Mouse (Mus musculus) spleen, adult 2 months (tissue): ENCODE results near the gene Dvl2. TPM values are rescaled to one million over a fixed set of nuclear protein-coding genes. Genes with fewer than 3 reads are reported as not detected.

ENCODE experiments used
- DNase-seq, 2 experiments: peaks; one replicate each; pipeline versions ENCODE4 v3.0.0 to v3.0.0-alpha.2; 2012 to 2021; ENCODE audit warnings: low spot score in 2 of 2, low read depth in 1 of 2
- H3K27ac ChIP-seq: fragments of 200-500 bp; 2 replicates; pipeline ENCODE4 v1.5.1; 2012; ENCODE audit warnings: low read length, inconsistent platforms; ENCODE audit not compliant: insufficient read depth
- H3K27me3 ChIP-seq: fragments of 200-500 bp; 2 replicates; pipeline ENCODE4 v1.6.1; 2012; ENCODE audit warnings: mild to moderate bottlenecking, moderate library complexity, low read length, inconsistent platforms; ENCODE audit not compliant: control insufficient read depth, insufficient read depth
- H3K36me3 ChIP-seq: fragments of 200-500 bp; 2 replicates; pipeline ENCODE4 v1.6.1; 2012; ENCODE audit warnings: mild to moderate bottlenecking, low read length, inconsistent platforms; ENCODE audit not compliant: control insufficient read depth, insufficient read depth
- H3K4me1 ChIP-seq: fragments of 200-500 bp; 2 replicates; pipeline ENCODE4 v1.6.1; 2011; ENCODE audit warnings: inconsistent platforms; ENCODE audit not compliant: control insufficient read depth, insufficient read depth, insufficient read length
- H3K4me3 ChIP-seq: fragments of 200-500 bp; 2 replicates; pipeline ENCODE4 v1.5.1; 2011; ENCODE audit warnings: mild to moderate bottlenecking, inconsistent platforms; ENCODE audit not compliant: insufficient read depth, insufficient read length; ENCODE audit errors: extremely low read depth
- CTCF ChIP-seq: fragments of 200-500 bp; IDR thresholded peaks from 2 replicates; pipeline ENCODE4 v1.5.1; 2011; ENCODE audit warnings: mild to moderate bottlenecking, inconsistent platforms; ENCODE audit not compliant: insufficient read depth, insufficient read length, insufficient replicate concordance; ENCODE audit errors: extremely low read depth
- POLR2A ChIP-seq: fragments of 200-500 bp; IDR thresholded peaks from 2 replicates; pipeline ENCODE4 v1.6.1; 2011; ENCODE audit warnings: low read depth, low read length, inconsistent platforms
- WGBS: fragments of 180-500 bp; shearing (Covaris S2); methylation state at CpG from one replicate; pipeline ENCODE4 v1.1.7; 2018; 5-methylcytosine and 5-hydroxymethylcytosine counted together
- polyA plus RNA-seq: library from polyadenylated mRNA; depleted of rRNA; stranded (reverse); fragments of >200 nt; gene quantifications from 2 replicates; pipeline ENCODE4 v1.2.3, GENCODE M21; 2012

Gene Dvl2
- polyA plus RNA-seq, 1 experiment = 22.3 TPM

DNA sequence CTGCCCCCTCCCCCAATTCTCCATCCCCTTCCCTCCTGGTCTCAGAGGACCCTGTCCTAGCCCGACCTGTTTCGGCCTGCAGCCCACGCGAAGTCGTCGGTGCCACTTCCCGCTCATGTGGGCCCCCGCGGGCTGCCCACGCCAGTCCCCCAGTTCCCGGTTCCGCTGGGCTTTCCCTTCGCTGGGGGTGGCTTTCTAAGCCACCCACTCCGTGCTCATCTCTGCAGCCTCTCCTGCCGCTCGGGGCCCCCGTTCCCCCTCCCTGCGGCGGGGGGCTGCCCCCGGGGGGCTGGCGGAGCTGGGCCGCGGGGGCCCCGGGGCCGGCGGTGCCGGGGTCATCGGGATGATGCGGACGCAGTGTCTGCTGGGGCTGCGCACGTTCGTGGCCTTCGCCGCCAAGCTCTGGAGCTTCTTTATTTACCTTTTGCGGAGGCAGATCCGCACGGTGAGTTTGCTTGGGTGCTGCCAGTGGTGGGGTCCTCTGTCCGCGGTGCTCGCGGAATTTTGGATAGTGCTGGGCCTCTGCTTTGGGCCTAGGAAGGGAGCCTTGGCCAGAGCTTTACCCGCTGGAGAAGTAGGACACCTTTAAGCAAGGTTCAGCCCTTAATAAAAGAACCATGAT lies 19.1 kb upstream of the Dvl2 start, which contains the start of gene Ctdnep1:
TSS of gene Ctdnep1 (plus strand) at position 16 of the 622 bp plus-strand sequence.
- Histone ChIP-seq H3K36me3 (peaks cover 13% of the 10 kb centered on the region), H3K27me3 (no peaks in the 10 kb centered on the region), H3K4me1 (peaks cover 6% of the 10 kb centered on the region; the same call in 1 of the 2 replicates), H3K27ac (peak within 1 kb of the TSS; percentile 81), H3K4me3 (peak within 1 kb of the TSS; percentile 84)
- TF ChIP-seq POLR2A = no peak
- TF ChIP-seq CTCF = no peak
- DNase-seq = peak in 1 of 2 experiments; percentile 47
- WGBS = under 1% methylated on average over 38 of the region's 43 CpGs

GRCm38 (mm10) chr11:69982225-69982624 lies 18.2 kb upstream of the Dvl2 start, which contains the start of gene Elp5:
Elp5 (minus strand) TSS chr11:69982517.
- 62% methylated on average over 8 of the region's 8 CpGs for WGBS
- TF ChIP-seq CTCF (no peak), POLR2A (no peak)
- Histone ChIP-seq H3K27ac (peak within 1 kb of the TSS; percentile 50), H3K4me3 (peak within 1 kb of the TSS; percentile 84), H3K4me1 (peaks cover 6% of the 10 kb centered on the region; the same call in 1 of the 2 replicates), H3K27me3 (no peaks in the 10 kb centered on the region), H3K36me3 (peaks cover 15% of the 10 kb centered on the region)
- no peak for DNase-seq

GRCm38 (mm10) chr11:69982877-69983276 lies 17.5 kb upstream of the Dvl2 start:
- no peak for DNase-seq
- no peak for TF ChIP-seq CTCF
- TF ChIP-seq POLR2A = no peak
- H3K36me3 ChIP-seq = peaks cover 14% of the 10 kb centered on the region
- H3K4me3 ChIP-seq = no peak overlapping the region
- H3K27ac ChIP-seq = no peak overlapping the region
- WGBS = 65% methylated on average over 5 of the region's 5 CpGs
- peaks cover 6% of the 10 kb centered on the region; the same call in 1 of the 2 replicates for H3K4me1 ChIP-seq
- no peaks in the 10 kb centered on the region for H3K27me3 ChIP-seq

- DNase-seq = no peak
- no peaks in the 10 kb centered on the region for H3K27me3 ChIP-seq
- peaks cover 6% of the 10 kb centered on the region; the same call in 1 of the 2 replicates for H3K4me1 ChIP-seq
- TF ChIP-seq CTCF (no peak), POLR2A (no peak)
- H3K36me3 ChIP-seq = peaks cover 14% of the 10 kb centered on the region
- no peak overlapping the region for H3K4me3 ChIP-seq
- 90% methylated on average over 4 of the region's 4 CpGs for WGBS
- H3K27ac ChIP-seq = no peak overlapping the region
These were observed 17.0 kb upstream of the Dvl2 start for GRCm38 (mm10) chr11:69983377-69983776.

DNA sequence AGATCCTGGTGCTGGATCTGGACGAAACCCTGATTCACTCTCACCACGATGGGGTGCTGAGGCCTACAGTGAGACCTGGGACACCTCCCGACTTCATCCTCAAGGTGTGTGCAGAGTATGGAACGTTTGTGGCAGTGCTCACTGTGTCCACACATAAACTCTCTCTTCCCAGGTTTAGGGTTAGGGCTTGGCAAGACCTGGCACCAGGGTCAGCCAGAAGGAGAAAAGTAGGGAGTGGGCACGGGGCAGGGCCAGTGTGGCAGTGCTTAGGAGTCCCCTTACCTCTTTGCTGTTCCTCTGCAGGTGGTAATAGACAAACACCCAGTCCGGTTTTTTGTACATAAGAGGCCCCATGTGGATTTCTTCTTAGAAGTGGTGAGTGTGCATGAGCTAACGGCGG lies 16.0 kb upstream of the Dvl2 start:
- WGBS = 92% methylated on average over 8 of the region's 8 CpGs
- TF ChIP-seq CTCF = no peak
- TF ChIP-seq POLR2A = no peak
- peaks cover 6% of the 10 kb centered on the region; the same call in 1 of the 2 replicates for H3K4me1 ChIP-seq
- no peak overlapping the region for H3K4me3 ChIP-seq
- H3K27ac ChIP-seq = no peak overlapping the region
- DNase-seq = no peak
- no peaks in the 10 kb centered on the region for H3K27me3 ChIP-seq
- H3K36me3 ChIP-seq = peaks cover 17% of the 10 kb centered on the region

- no peak for DNase-seq
- peaks cover 7% of the 10 kb centered on the region; the same call in 1 of the 2 replicates for H3K4me1 ChIP-seq
- H3K27me3 ChIP-seq = no peaks in the 10 kb centered on the region
- no peak overlapping the region for H3K27ac ChIP-seq
- TF ChIP-seq CTCF (no peak), POLR2A (no peak)
- no peak overlapping the region for H3K4me3 ChIP-seq
- H3K36me3 ChIP-seq = peaks cover 25% of the 10 kb centered on the region
- WGBS = 97% methylated on average over 8 of the region's 8 CpGs
These were observed 10.4 kb upstream of the Dvl2 start for GRCm38 (mm10) chr11:69989949-69990348.
